Mouse (Mus musculus): ENCODE measurements around the gene Kcmf1. TPM values are rescaled to one million over a fixed set of nuclear protein-coding genes. Genes with fewer than 3 reads are reported as not detected.
A peak's percentile ranks its signal among the peaks of the same experiment; 100 is the strongest.

The Kcmf1 gene
- 100 to 1,000 TPM; 181 to 260 (median 210) TPM for total RNA-seq (2022)

DNA sequence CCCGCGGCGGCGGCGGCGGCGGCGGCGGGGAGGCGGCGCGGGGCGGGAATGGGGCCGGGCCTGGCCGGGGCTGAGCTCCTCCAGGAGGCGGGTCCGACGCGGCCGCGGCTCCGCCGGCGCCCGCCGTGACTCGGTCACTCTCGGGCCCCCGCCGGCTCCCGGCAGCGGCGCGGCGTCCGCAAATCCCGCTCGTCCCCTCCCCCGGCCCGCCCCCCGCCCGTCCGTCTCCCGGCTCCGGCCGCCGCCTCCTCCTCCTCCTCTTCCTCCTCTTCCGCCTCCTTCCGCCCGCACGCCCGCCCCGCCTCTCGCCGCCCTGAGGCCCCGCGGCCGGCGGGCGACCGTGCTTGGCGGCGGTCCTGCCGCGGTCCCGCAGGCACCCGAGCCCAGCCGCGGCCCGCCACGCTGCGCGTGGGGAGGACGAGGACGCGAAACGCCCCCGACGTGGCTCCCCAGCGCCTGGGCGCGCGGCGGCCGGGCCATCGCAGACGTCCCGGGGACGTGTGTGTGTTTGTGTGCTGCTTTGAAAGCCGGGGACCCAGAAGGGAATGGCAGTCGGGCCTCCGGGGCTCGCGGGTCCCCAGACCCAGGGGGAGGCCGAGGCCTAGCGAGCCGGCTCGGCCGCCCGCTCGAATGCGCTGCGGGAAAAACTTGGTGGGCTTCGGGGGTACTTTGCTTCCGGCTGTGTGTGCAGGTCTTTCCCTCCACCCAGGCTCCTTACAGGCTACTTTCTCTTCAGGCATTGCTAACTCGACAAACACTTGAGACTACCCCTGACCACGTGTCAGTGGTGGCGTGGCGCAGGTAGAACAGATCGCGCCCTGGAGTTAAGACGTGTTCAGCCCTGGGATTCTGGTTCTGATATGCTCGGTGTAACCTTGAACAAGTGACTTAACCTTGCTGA, at the start of gene Kcmf1:
Gene Kcmf1, minus strand, starts transcription at position 199 of the 901 bp plus-strand sequence.
- peak; percentile 57 to 68 for DNase-seq (ENCODE audit: low spot score in 2 of 2)

DNA sequence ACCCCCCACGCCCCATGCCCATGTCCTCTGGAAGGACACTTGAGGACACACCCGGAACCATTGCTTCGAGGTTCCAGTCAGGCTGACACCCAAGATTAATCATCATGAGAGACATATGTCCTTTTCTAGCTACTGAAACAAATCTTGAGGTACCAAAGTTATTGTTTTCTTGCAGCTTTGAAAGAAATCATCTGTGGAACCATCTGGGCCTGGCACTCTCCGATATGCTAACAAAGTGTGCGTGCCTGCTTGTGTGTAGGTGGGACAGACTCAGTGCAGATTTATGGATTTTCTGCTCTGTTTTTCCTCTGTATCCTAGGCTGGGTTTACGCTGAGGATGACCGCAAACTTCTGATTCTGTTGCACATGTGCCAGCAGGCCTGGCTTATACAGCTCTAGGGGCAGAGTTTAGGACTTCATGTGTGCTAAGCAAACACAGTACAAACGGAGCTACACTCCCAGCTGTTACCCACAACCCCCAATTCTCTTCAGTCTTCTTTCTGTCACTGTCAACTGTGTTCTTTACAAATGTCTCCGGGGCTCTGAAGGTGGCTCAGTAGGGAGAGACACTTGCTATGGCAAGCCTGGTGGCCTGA, 49.5 kb upstream of the Kcmf1 start:
- no peak for DNase-seq (ENCODE audit: low spot score in 2 of 2)

DNA sequence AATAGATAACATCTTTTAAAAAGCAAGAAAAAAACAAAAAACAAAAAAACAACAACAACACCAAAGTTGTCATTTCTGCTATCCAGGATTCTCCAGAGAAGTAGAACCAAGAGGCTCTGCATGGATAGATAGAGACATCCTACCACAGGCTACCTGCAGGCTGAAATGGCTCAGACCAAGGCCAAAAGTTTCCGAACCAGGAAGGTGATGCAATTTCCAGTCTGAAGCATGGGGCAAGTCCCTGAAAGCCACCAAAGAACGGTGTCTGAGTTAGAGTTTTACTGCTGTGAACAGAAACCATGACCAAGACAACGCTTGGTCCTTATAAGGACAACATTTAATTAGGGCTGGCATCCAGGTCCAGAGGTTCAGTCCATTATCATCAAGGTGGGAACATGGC, 48.6 kb upstream of the Kcmf1 start:
- DNase-seq (ENCODE audit: low spot score in 2 of 2), result no peak

DNA sequence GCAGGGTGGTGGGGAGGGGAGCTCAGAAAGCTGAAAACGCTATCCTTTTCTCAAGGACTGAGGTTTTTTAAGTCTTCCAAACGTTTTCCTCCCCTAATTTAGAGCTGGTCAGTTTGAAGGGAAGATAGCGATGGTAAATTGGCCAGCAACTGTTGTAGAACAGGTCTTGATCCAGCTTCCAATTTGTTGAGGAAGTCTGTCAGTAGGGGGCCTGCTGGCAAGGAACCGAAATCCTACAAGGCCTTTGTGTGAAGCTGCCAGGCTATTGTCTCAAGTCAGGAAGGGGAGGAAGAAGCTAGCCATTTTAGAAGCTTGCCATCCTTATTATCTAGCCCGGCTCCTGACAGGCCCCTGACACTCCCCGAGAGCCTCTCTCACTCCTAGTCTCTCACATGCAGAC, 48.2 kb upstream of the Kcmf1 start:
- no peak for DNase-seq (ENCODE audit: low spot score in 2 of 2)

DNA sequence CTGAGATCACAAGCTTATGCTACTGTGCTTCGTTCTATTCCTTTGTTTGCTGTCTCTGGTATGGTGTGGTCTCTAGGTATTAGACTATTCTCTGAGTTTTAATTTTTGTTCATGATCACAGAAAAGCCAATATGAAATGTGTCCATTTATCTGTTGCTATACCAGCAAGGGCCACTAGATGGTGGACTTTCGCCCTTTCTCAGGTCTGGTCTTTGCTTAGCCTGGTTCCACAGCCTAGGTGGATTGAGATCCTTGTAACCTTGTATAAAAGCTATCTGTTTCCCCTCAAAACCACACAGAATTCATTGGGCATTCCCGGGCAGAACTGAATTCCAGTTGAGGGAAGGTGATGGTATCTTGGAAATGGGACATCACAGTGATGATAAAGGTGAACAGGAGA, 40.7 kb upstream of the Kcmf1 start:
- peak; percentile 9 to 27 for DNase-seq (ENCODE audit: low spot score in 2 of 2)

DNA sequence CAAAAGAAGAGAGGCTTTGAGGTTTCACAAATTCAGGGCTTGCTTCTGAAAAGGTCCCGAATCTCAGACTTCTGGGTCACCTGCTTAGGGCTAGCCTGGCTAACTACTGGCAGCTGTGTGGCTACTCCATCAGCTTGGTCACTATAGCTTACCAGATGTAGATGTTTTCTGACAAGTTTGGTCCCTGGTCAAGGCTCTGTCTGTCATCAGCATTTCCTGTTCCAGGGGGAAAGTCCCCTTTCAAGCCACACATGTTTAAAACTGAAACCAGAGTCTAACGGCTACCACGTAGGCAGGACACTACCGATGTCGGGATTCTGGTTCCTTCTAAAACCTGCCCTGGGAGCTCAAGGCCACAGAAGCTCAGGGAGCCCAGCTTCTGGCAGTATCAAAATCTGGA, 38.1 kb upstream of the Kcmf1 start:
- no peak for DNase-seq (ENCODE audit: low spot score in 2 of 2)

DNA sequence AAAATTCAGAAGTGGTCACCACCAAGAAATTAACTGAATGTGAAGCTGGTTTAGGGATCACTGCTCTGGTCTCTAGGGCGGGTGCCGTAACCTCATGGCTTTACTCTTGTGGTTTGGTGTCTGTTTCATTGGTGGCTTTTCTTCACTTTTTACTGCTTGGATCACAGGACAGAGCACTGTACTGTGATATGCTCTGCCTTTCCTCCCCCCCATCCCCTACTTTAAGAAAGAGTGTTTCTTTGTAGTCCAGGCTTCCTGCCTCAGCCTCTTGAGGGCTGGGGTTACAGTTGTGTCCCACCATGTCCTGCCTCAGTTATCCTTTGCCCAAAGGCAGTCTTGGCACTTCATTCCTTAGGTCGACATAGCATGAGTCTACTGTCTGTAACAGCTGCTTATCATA, 37.7 kb upstream of the Kcmf1 start:
- no peak for DNase-seq (ENCODE audit: low spot score in 2 of 2)

DNA sequence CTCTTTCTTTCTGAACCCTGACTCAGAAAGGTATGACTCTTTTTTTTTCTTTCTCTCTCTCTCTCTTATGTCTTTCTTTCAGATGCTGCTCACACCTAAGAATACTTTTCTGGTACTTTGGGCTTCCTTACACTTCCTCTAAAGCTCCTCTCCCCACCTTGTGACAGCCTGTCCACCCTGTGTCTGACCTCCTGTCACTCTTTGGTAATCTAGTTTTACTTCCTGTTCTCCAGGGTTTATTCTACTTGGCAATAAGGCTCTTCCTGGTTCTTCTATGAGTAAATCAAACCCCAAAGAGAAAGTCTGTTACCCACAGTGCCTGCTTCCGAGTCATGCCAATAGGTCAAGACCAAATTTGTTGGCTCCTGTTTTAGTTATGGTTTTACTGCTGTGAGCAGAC, 33.2 kb upstream of the Kcmf1 start:
- DNase-seq (ENCODE audit: low spot score in 2 of 2), result no peak

DNA sequence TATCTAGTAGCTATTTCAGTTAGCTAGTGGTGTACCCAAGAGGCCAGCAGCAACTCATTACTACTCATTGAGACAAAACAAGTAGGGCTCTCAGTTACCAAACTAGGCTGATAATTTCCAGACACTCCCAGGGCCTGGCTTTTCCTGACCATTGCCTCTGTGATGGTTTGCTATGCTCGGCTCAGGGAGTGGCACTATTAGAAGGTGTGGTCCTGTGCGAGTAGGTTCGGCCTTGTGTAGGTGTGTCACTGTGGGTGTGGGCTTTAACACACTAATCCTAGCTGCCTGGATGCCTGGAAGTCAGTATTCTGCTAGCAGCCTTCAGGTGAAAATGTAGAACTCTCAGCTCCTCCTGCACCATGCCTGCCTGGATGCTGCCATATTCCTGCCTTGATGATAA, 31.8 kb upstream of the Kcmf1 start:
- DNase-seq (ENCODE audit: low spot score in 2 of 2), result no peak

DNA sequence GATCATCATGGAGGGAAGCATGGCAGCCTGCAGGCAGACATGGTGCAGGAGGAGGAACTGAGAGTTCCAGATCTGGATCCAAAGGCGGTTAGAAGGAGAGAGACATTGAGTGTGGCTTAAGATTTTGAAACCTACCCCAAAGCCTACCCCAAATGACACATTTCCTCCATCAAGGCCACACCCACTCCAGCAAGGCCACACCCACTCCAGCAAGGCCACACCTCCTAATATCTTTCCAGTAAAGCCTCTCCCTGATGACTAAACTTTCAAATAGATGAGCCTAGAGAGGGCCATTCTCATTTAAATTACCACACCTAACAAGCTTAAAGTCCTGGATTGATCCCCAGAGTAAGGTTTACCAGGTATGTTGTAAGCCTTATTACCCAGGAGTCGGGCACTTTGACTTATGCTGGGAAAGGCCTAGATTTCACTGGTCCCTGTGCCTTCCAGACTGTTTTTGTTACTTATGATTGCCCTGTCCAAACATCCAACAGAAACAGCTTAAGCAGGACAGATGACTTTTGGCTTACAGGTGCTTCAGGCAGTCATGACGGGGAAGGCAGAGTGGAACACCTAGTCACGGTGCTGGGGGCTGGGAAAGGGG, 30.1 kb upstream of the Kcmf1 start:
- DNase-seq (ENCODE audit: low spot score in 2 of 2), result no peak

DNA sequence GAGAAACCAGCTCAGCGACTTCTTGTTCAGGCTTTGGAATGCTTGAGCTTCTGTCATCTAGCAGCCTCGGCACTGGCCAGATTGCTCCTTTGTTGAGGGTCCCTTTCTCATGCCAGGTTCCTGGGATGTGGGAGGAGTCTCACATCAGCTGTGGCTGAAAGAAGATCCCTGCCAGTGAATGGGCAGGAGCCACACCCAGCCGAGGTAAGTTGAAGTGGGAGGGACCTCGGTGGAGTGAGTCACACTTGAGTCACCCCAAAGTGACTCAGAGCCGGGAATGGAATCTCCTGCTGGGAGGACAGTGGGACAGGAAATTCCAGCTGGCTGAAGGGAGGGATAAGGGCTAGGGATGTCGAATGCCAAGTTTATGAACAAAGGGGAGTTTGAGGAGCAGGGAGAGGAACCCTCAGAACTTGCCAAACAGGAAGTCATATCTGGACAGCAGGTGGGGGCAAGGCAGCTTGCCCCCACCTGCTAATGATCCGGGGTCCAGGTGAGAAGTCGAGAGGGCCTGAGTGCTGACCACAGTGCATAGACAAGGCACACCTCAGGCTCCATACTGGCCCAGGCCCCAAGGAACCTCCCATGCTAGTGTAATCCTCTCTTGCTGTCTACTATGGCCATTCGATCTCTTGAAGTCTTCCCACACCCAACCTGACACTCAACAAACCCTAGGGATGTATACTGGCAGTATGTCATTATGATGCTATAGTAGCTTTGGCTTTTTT, 27.1 kb upstream of the Kcmf1 start:
- DNase-seq (ENCODE audit: low spot score in 2 of 2), result peak; percentile 10

DNA sequence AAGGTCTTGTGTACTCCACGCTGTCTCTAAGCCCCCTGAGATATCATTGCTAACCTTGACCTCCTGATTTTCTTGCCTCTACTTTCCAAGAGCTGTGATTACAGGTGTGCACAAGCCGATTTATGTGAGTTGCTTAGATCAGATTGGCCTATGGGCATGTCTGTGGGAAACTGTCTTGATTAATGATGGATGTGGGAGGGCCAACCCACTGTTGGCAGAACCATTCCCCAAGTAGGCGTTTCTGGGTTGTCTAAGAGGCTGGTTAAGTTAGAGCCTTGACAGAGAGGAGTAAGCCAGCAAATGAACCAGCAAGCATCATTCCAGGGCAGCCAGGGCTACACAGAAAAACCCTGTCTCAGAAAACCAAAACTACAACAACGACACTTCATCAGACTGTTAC, 26.3 kb upstream of the Kcmf1 start:
- no peak for DNase-seq (ENCODE audit: low spot score in 2 of 2)

DNA sequence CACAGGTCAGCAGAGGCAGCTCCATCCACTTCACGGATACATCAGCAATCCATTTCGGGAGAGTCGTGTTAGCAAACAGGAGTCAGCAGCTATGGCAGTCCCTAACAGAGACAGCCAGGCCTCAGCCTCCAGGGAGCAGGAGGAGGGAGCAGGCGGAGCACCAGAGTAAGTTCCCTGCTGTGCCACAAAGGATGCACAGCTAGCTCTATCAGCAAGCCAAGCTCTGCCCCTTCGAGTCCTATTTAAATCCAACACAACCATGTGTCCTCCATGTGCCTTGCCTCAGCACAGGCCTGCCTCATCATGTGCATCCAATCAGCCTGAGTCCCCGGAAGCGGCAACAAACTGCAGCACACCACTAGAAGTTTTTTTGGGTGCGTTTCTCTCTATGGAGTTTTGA, 23.6 kb upstream of the Kcmf1 start:
- no peak for DNase-seq (ENCODE audit: low spot score in 2 of 2)

DNA sequence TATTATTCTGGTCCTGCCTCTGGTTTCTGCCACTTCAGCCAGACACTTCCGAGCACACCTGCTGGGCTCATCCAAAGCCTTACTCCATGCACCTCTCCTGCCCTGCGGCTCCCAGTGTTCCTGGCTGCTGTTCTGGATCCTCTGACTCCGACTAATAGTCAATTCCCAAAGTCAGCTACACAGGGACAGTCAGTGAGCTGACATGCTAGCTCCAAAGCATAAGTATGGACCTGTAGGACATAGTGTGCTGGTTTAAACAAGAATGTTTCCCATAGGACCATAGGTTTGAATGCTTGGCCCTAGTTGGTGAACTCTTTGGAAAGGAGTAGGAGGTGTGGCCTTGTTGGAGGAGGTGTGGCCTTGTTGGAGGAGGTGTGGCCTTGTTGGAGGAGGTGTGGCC, 21.3 kb upstream of the Kcmf1 start:
- no peak for DNase-seq (ENCODE audit: low spot score in 2 of 2)

DNA sequence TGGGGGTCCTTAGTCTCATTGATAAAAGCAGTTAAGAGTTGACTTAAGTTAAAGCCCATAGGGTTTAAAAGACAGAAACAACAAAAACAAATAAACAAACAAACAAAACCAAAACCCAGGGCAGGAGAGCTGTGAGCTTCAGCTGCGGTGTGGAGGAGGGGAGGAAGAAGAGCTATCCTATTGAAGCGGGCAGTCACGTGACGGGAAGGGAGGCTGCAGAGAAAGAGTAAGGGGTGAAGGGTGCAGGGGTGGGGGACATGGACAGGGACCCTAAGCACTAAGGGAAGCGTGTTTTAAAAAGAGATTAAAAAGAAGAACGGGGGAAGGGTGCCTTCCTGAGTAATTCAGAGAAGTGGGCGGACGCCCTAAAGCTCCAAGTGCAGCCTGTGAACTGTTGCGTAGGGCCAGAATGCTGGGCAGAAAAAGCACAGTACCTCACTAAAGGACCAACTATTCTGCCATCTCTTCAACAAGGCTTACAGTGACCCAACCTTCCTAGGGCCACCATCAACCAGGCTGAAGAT, 18.8 kb upstream of the Kcmf1 start:
- DNase-seq (ENCODE audit: low spot score in 2 of 2), result no peak

DNA sequence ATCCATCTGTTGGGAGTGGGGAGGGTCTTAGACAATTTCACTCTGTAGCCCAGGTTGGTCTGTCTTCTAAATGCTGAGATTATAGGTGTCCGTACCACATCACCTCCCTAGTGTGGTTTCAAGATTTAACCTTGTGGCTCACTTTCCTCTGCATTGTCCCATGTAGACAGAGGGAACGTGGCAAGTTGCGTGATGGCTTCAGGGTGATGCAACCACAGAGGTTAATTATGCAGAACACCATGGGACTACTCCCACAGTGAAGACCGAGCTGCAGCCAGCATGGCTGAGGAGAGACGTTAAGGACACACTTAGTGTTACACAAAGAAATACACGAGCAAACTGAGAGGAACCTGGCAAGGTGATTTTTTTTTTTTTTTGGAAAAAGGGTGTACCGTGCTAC, 16.6 kb upstream of the Kcmf1 start:
- DNase-seq (ENCODE audit: low spot score in 2 of 2), result no peak

DNA sequence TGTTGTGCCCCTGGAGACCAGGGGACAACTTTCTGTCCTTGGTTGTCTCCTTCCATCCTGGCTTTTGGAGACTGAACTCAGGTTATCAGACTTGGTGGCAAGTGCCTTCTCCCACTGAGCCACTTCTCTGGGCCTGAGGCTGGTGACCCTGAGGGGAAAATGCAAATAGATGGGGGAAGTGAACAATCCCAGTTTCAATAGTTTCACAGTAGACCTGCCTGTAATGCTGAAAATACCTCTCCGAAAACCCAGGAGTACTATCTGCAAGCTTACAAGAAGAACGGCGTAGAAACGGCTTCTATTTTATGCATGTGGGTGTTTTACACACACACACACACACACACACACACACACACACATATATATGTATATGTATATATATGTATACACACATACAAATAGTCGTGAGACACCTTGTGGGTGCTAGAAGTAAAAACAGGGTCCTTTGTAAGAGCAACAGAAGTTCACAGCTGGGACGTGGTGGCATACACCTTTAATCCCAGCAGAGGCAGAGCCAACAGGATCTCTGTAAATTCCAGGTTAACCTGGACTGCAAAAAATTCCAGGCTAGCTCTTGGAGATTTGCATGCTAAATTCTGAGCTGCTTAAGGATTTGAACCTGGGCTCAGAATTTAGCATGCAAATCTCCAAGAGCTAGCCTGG, 14.4 kb upstream of the Kcmf1 start:
- DNase-seq (ENCODE audit: low spot score in 2 of 2), result no peak

DNA sequence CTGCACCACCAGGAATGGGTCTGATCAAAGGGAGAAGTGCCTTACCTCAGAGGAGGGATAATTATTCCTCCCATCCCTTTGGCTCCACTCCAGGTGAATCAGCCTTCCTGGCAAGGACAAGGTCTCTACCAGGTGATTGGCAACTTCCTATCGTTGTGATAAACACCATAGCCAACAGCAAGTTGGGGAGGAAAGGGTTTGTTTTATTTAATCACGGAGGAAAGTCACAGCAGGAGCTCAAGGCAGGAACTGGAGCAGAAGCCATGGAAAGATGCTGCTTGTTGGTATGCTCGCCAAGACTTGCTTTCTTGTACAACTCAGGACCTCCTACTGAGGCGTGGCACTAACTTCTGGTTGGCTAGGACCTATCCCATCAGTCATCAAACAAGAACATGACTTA, 11.5 kb upstream of the Kcmf1 start:
- DNase-seq (ENCODE audit: low spot score in 2 of 2), result no peak

DNA sequence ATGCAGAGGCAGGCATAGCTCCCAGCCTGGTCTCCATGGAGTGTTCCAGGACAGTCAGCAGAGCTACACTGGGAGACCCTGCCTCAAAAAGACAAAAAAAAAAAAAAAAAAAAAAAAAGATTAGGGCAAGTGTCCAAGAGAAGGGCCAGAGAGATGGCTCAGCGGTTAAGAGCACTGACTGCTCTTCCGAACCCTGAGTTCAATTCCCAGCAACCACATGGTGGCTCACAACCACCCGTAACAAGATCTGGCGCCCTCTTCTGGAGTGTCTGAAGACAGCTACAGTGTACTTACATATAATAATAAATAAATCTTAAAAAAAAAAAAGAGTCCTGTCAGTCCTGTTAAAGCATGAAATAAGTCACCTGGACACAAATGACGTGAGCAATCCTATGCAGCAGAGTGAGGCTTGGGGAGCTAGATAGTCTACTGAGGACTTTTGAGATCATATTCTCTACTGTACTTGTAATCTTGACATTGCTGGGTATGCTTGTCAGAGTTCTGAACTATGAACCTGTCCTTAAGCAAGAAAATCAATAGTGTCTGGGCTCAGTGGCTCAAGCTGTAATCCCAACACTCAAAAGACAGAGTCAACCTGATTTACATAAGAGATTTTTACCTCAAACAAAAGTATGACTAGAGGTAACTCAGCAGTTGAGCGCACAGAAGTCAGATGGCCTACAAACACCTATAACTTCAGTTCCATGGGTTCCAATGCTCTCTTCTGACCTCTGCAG, 2.6 kb upstream of the Kcmf1 start:
- no peak for DNase-seq (ENCODE audit: low spot score in 2 of 2)

DNA sequence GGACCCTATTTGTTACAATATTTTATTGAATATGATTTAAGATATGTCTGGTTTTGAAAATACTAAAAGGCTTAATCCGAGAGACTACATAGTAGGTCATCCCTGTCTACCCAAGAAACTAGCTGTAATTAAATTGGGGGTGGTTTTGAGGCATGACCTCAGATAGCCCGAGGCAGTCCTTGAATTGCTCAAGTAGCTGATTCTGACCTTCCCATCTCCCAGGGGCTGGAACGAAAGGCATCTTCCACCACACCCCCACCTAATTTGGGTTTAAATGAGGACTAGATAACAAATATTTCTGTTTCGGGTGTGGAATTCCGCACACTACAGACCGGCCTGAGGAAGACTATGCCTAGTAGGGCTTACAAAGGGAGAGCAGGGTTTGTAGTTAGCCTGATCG, 1.2 kb upstream of the Kcmf1 start:
- DNase-seq (ENCODE audit: low spot score in 2 of 2), result no peak

Measured in gastrocnemius, adult 8-10 months (tissue).